Mouse (Mus musculus) bone marrow, adult 2 months (tissue): ENCODE measurements around the gene Flvcr2.

Experiments used
- CTCF ChIP-seq: fragments of 200-500 bp; IDR thresholded peaks from 2 replicates; pipeline ENCODE4 v1.5.1; 2011; ENCODE audit warnings: low read length, control low read depth; ENCODE audit not compliant: control insufficient read depth, insufficient read depth
- POLR2A ChIP-seq: fragments of 200-500 bp; IDR thresholded peaks from 2 replicates; pipeline ENCODE4 v1.6.1; 2011; ENCODE audit warnings: low read depth, mild to moderate bottlenecking, control low read depth, low read length, borderline replicate concordance; ENCODE audit not compliant: control insufficient read depth

GRCm38 (mm10) chr12:85705831-85706530 lies 40.4 kb upstream of the Flvcr2 start:
- TF ChIP-seq POLR2A (no peak), CTCF (no peak)
